Mouse (Mus musculus) megakaryocyte, adult 5-6 weeks (primary cell): Measurements from ENCODE around the gene H2al2a. TPM values are rescaled to one million over a fixed set of nuclear protein-coding genes. Genes with fewer than 3 reads are reported as not detected.

Source experiments
- ATAC-seq: 2 replicates; pipeline ENCODE4 v1.8.0; 2016; ENCODE audit warnings: mild to moderate bottlenecking, inconsistent platforms; ENCODE audit not compliant: poor library complexity, severe bottlenecking
- total RNA-seq, 2 experiments: library from RNA; stranded (forward) in 1 of 2; stranded (reverse) in 1 of 2; fragments of 153-499, 151-499 nt in 1 of 2; fragments of 221-1000, 200-1000 nt in 1 of 2; gene quantifications; 2 replicates each; pipeline versions ENCODE4 v1.2.3 to v1.2.4; 2015 to 2017

H2al2a gene
- total RNA-seq (2015) = not detected in 2 replicates
- total RNA-seq (2017) = not detected in 2 replicates

DNA sequence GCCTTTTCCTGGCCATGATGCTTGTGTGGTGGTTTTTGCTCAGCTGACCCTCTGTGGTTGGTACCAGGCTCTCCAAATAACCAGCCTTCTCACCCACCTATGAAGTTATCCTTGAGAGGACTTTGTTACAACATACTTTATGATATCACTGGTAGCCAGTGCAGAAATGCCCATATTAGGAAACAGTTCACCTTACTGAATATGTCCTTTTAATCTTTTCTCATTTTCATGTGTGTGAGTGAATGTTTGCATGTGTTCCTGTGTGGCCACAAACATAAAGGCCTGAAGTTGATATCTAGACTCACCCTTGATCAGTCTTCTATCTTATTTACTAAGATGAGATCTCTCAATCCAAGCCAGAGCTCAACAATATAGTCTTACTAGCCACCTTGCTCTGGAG lies at the start of gene H2al2a:
TSS of gene H2al2a (minus strand) at position 101 of the 400 bp plus-strand sequence.
- ATAC-seq = no peak

- ATAC-seq = no peak
Measured at GRCm38 (mm10) chr2:18046186-18046585, 49.4 kb upstream of the H2al2a start.

GRCm38 (mm10) chr2:18045781-18046181 lies 49.0 kb upstream of the H2al2a start:
- ATAC-seq = no peak

DNA sequence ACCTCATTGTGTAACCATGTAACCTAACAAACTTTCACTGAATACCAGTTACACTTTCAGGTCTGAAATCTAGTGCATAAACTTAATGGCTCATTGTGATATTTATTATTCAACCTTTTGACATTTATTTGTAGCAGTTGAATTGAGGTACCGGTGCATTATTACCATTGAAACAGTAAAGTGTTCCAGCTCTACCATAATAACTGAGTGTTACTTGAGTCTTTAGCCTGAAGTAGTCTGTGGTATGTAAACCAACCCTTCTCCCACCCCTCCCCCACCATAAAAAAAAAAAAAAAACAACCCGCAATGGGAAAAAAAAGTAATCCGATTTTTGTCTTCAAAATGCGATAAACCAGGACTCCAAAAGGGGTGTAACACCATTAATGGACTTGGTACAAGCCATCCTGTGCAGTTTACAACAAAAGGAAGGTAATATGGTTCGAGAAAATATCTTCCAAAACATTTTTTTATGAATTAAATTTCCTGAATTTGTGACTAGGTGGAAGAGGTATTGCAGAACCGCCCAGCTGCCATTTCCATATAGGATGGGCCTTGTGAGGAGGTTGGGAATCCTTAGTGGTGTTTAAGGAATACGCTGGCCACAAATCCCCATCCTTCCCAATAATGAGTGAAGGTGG lies 48.5 kb upstream of the H2al2a start:
- ATAC-seq = no peak

GRCm38 (mm10) chr2:18041199-18041885 lies 44.6 kb upstream of the H2al2a start:
- ATAC-seq = no peak

DNA sequence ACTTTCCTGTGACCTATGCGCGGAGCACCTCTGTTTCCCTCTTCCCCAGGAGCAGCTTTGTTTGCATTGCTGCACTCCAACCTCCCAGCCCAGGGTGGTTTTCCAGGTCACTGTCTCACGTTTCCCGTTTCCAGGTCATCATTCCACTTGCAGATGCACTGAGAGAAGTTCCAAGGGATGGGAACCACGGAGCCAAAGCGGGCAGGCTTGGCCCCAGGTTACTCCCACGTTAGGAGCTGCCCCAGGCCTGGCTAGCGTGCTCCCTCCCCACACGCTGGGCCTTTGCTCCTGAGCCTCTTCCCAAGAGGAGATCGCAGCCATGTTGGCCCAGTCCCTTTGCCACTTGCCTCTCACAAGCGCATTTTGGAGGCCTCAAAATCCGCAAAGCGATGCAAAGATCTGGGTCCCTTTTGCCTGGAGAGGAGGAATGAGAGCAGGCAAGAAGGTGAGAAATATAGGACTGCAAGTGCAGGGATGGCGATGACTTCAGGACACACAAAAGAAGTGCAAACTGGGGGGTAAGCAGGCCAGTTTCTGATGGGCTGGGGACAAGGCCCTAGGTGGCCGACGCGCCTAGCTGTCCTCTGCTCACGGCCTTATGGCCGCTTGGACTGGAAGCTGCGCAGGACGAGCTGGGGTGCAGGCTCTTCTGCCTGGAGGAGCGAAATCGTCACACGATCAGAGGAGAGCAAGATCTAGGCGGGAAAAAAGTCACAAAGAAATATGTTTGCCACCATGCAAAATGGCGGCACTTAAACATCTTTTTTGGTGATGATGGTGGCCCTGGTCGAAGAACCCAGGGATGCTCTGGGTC lies 43.8 kb upstream of the H2al2a start:
- ATAC-seq = no peak

- no peak for ATAC-seq
Measured at GRCm38 (mm10) chr2:18039566-18040290, 43.0 kb upstream of the H2al2a start.

GRCm38 (mm10) chr2:18038895-18039371 lies 42.2 kb upstream of the H2al2a start:
- ATAC-seq = no peak

- no peak for ATAC-seq
Measured at GRCm38 (mm10) chr2:18038141-18038752, 41.5 kb upstream of the H2al2a start.

DNA sequence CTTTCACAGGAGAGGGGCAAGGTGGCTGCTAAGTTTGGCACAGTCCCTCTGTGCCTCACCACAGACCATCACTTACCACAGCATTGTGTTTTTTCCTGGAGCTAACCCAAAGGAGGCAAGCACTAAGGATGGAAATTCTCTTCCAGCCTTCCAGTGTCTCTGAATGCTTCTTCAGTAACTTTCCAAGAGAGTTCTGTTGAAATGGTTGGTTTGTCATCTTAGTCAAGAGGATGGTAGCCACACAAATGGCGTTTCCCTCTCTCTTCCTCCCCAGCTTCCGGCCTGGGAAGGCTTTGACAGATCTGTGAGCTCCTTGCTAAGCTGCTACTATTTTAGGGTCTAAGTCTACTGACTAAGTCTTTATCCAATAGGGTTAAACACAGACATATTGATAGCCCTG lies 40.7 kb upstream of the H2al2a start, which contains the start of gene A930004D18Rik:
TSS of gene A930004D18Rik (minus strand) at position 247 of the 400 bp plus-strand sequence.
- no peak for ATAC-seq

DNA sequence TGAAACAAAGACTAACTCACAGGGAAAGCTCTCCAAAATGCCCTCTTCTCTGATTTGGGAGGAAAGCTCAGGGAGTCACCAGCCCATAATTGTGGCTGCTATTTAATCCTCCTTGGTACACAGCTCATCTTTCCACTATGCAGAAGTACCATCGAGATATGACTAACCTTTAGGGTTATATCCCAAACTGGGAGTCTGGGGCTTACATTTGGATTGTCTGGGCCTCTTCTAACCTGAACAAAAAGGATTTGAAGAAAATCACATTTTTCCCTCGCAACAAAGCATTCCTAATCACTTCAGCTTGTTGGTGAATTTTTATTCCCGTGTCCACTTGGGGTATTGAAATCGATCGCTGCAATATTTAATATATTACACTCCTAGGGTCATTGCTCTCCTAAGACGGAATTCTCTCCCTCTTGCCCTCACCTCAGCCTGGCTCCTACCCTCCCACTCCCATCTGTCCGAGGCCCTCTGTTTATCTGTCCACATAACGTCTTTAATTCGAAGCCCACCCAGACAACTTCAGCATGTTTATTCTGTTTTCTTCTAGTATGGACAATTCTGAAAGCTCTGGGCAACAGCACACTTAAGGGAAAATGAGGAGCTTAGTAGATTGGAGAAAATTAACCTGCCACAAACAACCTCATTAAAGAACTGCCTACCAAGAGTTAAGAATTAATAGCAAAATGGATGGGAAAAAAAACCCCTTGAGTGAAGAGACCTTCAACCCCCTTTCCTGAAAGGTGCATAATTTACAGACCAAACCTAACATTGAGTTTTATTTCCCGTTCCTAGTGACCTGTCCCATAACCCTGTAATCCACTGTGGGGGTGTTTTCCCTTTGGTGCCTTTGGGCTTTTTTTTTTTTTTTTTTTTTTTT lies 37.9 kb upstream of the H2al2a start:
- no peak for ATAC-seq

- no peak for ATAC-seq
Measured at GRCm38 (mm10) chr2:18033166-18034108, 36.7 kb upstream of the H2al2a start.

DNA sequence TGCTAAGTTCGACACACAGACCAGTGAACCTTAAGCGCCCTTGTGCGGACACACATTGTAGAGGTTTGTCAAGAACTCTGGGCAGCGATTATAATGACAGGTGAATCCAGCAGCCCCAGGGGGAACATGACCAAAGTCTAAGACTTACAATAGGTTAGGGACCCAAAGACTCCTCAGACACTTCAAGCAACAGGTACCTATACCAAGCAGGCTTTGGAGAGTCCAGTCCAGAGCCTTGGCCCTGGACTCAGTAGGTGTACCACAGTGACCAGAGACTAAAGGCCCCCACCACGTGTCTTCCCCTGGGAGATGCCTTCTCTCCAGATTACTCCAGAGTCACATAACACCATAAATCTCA lies 35.8 kb upstream of the H2al2a start:
- no peak for ATAC-seq

- no peak for ATAC-seq
Measured at GRCm38 (mm10) chr2:18031831-18032537, 35.2 kb upstream of the H2al2a start.

- ATAC-seq = no peak
Measured at GRCm38 (mm10) chr2:18031271-18031821, 34.6 kb upstream of the H2al2a start.

- no peak for ATAC-seq
Measured at GRCm38 (mm10) chr2:18030581-18030980, 33.8 kb upstream of the H2al2a start.

DNA sequence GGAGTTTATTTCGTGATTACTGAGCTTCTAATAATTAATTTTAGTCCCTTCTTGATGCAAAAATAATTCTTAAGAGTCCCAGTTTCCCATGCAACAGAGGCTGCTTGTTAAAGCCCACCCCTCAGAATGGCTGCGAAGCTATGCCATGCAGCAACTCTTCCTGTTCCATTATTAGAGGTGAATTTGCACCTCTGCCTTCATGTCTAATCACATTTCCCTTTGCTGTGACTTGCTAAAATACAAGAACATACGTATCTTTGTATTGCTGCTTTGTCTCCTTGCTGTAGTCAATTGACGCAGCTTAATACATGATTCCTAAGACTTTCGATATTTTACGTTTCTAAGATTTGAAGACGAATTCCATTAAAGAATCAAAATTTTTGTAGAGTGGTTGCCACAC lies 32.9 kb upstream of the H2al2a start:
- no peak for ATAC-seq
